Mouse (Mus musculus): ENCODE data around the gene Nicn1. TPM values are rescaled to one million over a fixed set of nuclear protein-coding genes. Genes with fewer than 3 reads are reported as not detected.
A peak's percentile ranks its signal among the peaks of the same experiment; 100 is the strongest.

Nicn1 gene
- polyA plus RNA-seq, 2 experiments = 37.5 to 40.2 TPM

- WGBS = 18% methylated on average over 2 of the region's 2 CpGs
- DNase-seq (ENCODE audit: low spot score) = no peak
- H3K27ac ChIP-seq (replicated peaks; ENCODE audit: low read depth, low read length) = no peak overlapping the region
Measured at GRCm38 (mm10) chr9:108271941-108272340, 18.3 kb upstream of the Nicn1 start.

GRCm38 (mm10) chr9:108272691-108273090, 17.5 kb upstream of the Nicn1 start:
- no peaks in the 10 kb centered on the region for H3K9me3 ChIP-seq (ENCODE audit: control insufficient read depth, low read length)
- H3K4me3 ChIP-seq (replicated peaks; ENCODE audit: low read length) = no peak overlapping the region
- ATAC-seq (ENCODE audit: low FRiP score, low read depth) (no peak), DNase-seq (ENCODE audit: low spot score) (no peak)
- H3K27ac ChIP-seq (replicated peaks; ENCODE audit: low read depth, low read length) = no peak overlapping the region
- WGBS = 62% methylated on average over 5 of the region's 5 CpGs
- H3K4me1 ChIP-seq (ENCODE audit: control insufficient read depth, insufficient read depth, low read length) = peaks cover 13% of the 10 kb centered on the region; the same call in 1 of the 2 replicates
- no peaks in the 10 kb centered on the region for H3K36me3 ChIP-seq (ENCODE audit: control insufficient read depth, insufficient read depth, low read length)
- no peak overlapping the region for H3K4me2 ChIP-seq (replicated peaks; ENCODE audit: low read depth, low read length, severe bottlenecking)
- no peak overlapping the region for H3K9ac ChIP-seq (ENCODE audit: low read depth, low read length, severe bottlenecking)
- H3K27me3 ChIP-seq (ENCODE audit: control insufficient read depth, insufficient read depth, low read length) = no peaks in the 10 kb centered on the region
- TF ChIP-seq POLR2A (IDR thresholded peaks at IDR 0.05; ENCODE audit: borderline replicate concordance, extremely low read depth, insufficient read depth, insufficient read length) = no peak

More at GRCm38 (mm10) chr9:108271941-108272340, 18.3 kb upstream of the Nicn1 start:
- no peaks in the 10 kb centered on the region for H3K9me3 ChIP-seq (ENCODE audit: control insufficient read depth, low read length)
- no peak overlapping the region for H3K4me3 ChIP-seq (replicated peaks; ENCODE audit: low read length)
- no peak overlapping the region; the same call in 1 of the 2 replicates for H3K4me2 ChIP-seq (replicated peaks; ENCODE audit: low read depth, low read length, severe bottlenecking)
- no peaks in the 10 kb centered on the region for H3K36me3 ChIP-seq (ENCODE audit: control insufficient read depth, insufficient read depth, low read length)
- H3K9ac ChIP-seq (ENCODE audit: low read depth, low read length, severe bottlenecking) = no peak overlapping the region
- no peak for TF ChIP-seq POLR2A (IDR thresholded peaks at IDR 0.05; ENCODE audit: borderline replicate concordance, extremely low read depth, insufficient read depth, insufficient read length)
- peaks cover 13% of the 10 kb centered on the region; the same call in 1 of the 2 replicates for H3K4me1 ChIP-seq (ENCODE audit: control insufficient read depth, insufficient read depth, low read length)
- no peak for ATAC-seq (ENCODE audit: low FRiP score, low read depth)
- H3K27me3 ChIP-seq (ENCODE audit: control insufficient read depth, insufficient read depth, low read length) = no peaks in the 10 kb centered on the region

GRCm38 (mm10) chr9:108273485-108273884, 16.7 kb upstream of the Nicn1 start:
- H3K4me3 ChIP-seq (replicated peaks; ENCODE audit: low read length) = no peak overlapping the region
- no peaks in the 10 kb centered on the region for H3K36me3 ChIP-seq (ENCODE audit: control insufficient read depth, insufficient read depth, low read length)
- H3K27ac ChIP-seq (replicated peaks; ENCODE audit: low read depth, low read length) = no peak overlapping the region
- no peak for ATAC-seq (ENCODE audit: low FRiP score, low read depth)
- H3K4me1 ChIP-seq (ENCODE audit: control insufficient read depth, insufficient read depth, low read length) = peaks cover 13% of the 10 kb centered on the region; the same call in 1 of the 2 replicates
- no peaks in the 10 kb centered on the region for H3K9me3 ChIP-seq (ENCODE audit: control insufficient read depth, low read length)
- H3K9ac ChIP-seq (ENCODE audit: low read depth, low read length, severe bottlenecking) = no peak overlapping the region
- no peak overlapping the region for H3K4me2 ChIP-seq (replicated peaks; ENCODE audit: low read depth, low read length, severe bottlenecking)
- DNase-seq (ENCODE audit: low spot score) = no peak
- no peak for TF ChIP-seq POLR2A (IDR thresholded peaks at IDR 0.05; ENCODE audit: borderline replicate concordance, extremely low read depth, insufficient read depth, insufficient read length)
- 65% methylated on average over 4 of the region's 4 CpGs for WGBS
- no peaks in the 10 kb centered on the region for H3K27me3 ChIP-seq (ENCODE audit: control insufficient read depth, insufficient read depth, low read length)

GRCm38 (mm10) chr9:108274476-108275330, 15.5 kb upstream of the Nicn1 start:
- no peaks in the 10 kb centered on the region for H3K9me3 ChIP-seq (ENCODE audit: control insufficient read depth, low read length)
- H3K36me3 ChIP-seq (ENCODE audit: control insufficient read depth, insufficient read depth, low read length) = no peaks in the 10 kb centered on the region
- no peak for TF ChIP-seq POLR2A (IDR thresholded peaks at IDR 0.05; ENCODE audit: borderline replicate concordance, extremely low read depth, insufficient read depth, insufficient read length)
- H3K4me1 ChIP-seq (ENCODE audit: control insufficient read depth, insufficient read depth, low read length) = peaks cover 13% of the 10 kb centered on the region; the same call in 1 of the 2 replicates
- H3K4me2 ChIP-seq (replicated peaks; ENCODE audit: low read depth, low read length, severe bottlenecking) = no peak overlapping the region
- WGBS = 67% methylated on average over 5 of the region's 5 CpGs
- no peaks in the 10 kb centered on the region for H3K27me3 ChIP-seq (ENCODE audit: control insufficient read depth, insufficient read depth, low read length)
- no peak overlapping the region for H3K4me3 ChIP-seq (replicated peaks; ENCODE audit: low read length)
- H3K27ac ChIP-seq (replicated peaks; ENCODE audit: low read depth, low read length) = no peak overlapping the region
- no peak overlapping the region for H3K9ac ChIP-seq (ENCODE audit: low read depth, low read length, severe bottlenecking)
- DNase-seq (ENCODE audit: low spot score) (peak; percentile 51), ATAC-seq (ENCODE audit: low FRiP score, low read depth) (peak; percentile 81)

- Histone ChIP-seq H3K9ac (ENCODE audit: low read depth, low read length, severe bottlenecking) (no peak overlapping the region), H3K36me3 (ENCODE audit: control insufficient read depth, insufficient read depth, low read length) (no peaks in the 10 kb centered on the region), H3K4me1 (ENCODE audit: control insufficient read depth, insufficient read depth, low read length) (peaks cover 13% of the 10 kb centered on the region; the same call in 1 of the 2 replicates), H3K4me3 (replicated peaks; ENCODE audit: low read length) (no peak overlapping the region), H3K27me3 (ENCODE audit: control insufficient read depth, insufficient read depth, low read length) (no peaks in the 10 kb centered on the region), H3K4me2 (replicated peaks; ENCODE audit: low read depth, low read length, severe bottlenecking) (no peak overlapping the region), H3K27ac (replicated peaks; ENCODE audit: low read depth, low read length) (no peak overlapping the region), H3K9me3 (ENCODE audit: control insufficient read depth, low read length) (no peaks in the 10 kb centered on the region)
- no peak for ATAC-seq (ENCODE audit: low FRiP score, low read depth)
- WGBS = 52% methylated on average over 6 of the region's 6 CpGs
- no peak for TF ChIP-seq POLR2A (IDR thresholded peaks at IDR 0.05; ENCODE audit: borderline replicate concordance, extremely low read depth, insufficient read depth, insufficient read length)
- DNase-seq (ENCODE audit: low spot score) = no peak
Measured at GRCm38 (mm10) chr9:108275331-108275659, 14.9 kb upstream of the Nicn1 start.

Data from limb, embryonic 14.5 days (tissue).